Mouse (Mus musculus) activated CD4-positive, CD25-positive, alpha-beta regulatory T cell, adult 4 months (primary cell): Measurements from ENCODE around the gene Il12rb1. TPM values are rescaled to one million over a fixed set of nuclear protein-coding genes. Genes with fewer than 3 reads are reported as not detected.

Experiments used
- ATAC-seq: one replicate; pipeline ENCODE4 v1.8.0; 2017
- polyA plus RNA-seq, 2 experiments: library from polyadenylated mRNA; unstranded; fragments of 100-300 nt; shearing (Covaris generic); gene quantifications; one replicate each; pipeline ENCODE4 v1.2.1; 2017

The Il12rb1 gene
- polyA plus RNA-seq, 2 experiments from 2014 or later = 16.5 to 29.5 TPM

- no peak for ATAC-seq
Measured at GRCm38 (mm10) chr8:70853863-70854262, 45.6 kb downstream of the Il12rb1 start.

GRCm38 (mm10) chr8:70856028-70856427 is 47.8 kb downstream of the Il12rb1 start:
- no peak for ATAC-seq

GRCm38 (mm10) chr8:70856541-70857197 is 48.4 kb downstream of the Il12rb1 start:
- ATAC-seq = no peak

- ATAC-seq = no peak
Measured at GRCm38 (mm10) chr8:70857516-70857915, 49.3 kb downstream of the Il12rb1 start.

- no peak for ATAC-seq
Measured at GRCm38 (mm10) chr8:70862824-70863641, 54.8 kb downstream of the Il12rb1 start, which contains the start of gene Kcnn1. Gene Kcnn1, minus strand, starts transcription at chr8:70863258.

GRCm38 (mm10) chr8:70863956-70864711 is 55.9 kb downstream of the Il12rb1 start:
- ATAC-seq = no peak

GRCm38 (mm10) chr8:70864712-70865221 is 56.5 kb downstream of the Il12rb1 start:
- no peak for ATAC-seq

GRCm38 (mm10) chr8:70865350-70866000 is 57.2 kb downstream of the Il12rb1 start:
- ATAC-seq = peak; percentile 81

GRCm38 (mm10) chr8:70866001-70866520 is 57.8 kb downstream of the Il12rb1 start:
- ATAC-seq = no peak

- no peak for ATAC-seq
Measured at GRCm38 (mm10) chr8:70866566-70866965, 58.3 kb downstream of the Il12rb1 start.

- ATAC-seq = no peak
Measured at GRCm38 (mm10) chr8:70868559-70869198, 60.4 kb downstream of the Il12rb1 start.

- ATAC-seq = no peak
Measured at GRCm38 (mm10) chr8:70869199-70869571, 60.9 kb downstream of the Il12rb1 start.

GRCm38 (mm10) chr8:70869601-70870041 is 61.4 kb downstream of the Il12rb1 start:
- no peak for ATAC-seq

Other genes starting within 250 kb of the Il12rb1 start
- 10 to 100 TPM; 19.3 to 44.6 TPM for gene Isyna1, start 214.1 kb upstream of the Il12rb1 start, polyA plus RNA-seq
- 10 to 100 TPM; 15.8 to 17.7 TPM for gene Ssbp4, start 199.6 kb upstream of the Il12rb1 start, polyA plus RNA-seq
- 1 to 10 TPM in 1 of 2 experiments, under 1 TPM in 1; 0.54 to 1.0 TPM for gene Lrrc25, start 192.3 kb upstream of the Il12rb1 start, polyA plus RNA-seq
- gene Gdf15, start 176.0 kb upstream of the Il12rb1 start, polyA plus RNA-seq = not detected
- gene Pgpep1, start 148.1 kb upstream of the Il12rb1 start, polyA plus RNA-seq = 1 to 10 TPM; 7.1 to 7.4 TPM
- gene Lsm4, start 135.2 kb upstream of the Il12rb1 start, polyA plus RNA-seq = 100 to 1,000 TPM; 115 to 120 TPM
- 10 to 100 TPM; 12.5 to 20.0 TPM for gene Jund, start 109.5 kb upstream of the Il12rb1 start, polyA plus RNA-seq
- not detected for gene Iqcn, start 105.0 kb upstream of the Il12rb1 start, polyA plus RNA-seq
- gene Gm3336, start 89.9 kb upstream of the Il12rb1 start, polyA plus RNA-seq = not detected
- gene Pde4c, start 84.7 kb upstream of the Il12rb1 start, polyA plus RNA-seq = under 1 TPM; 0.47 to 0.95 TPM
- gene Rab3a, start 53.8 kb upstream of the Il12rb1 start, polyA plus RNA-seq = 1 to 10 TPM; 3.8 to 5.4 TPM
- 10 to 100 TPM; 35.6 to 41.7 TPM for gene Mpv17l2, start 47.5 kb upstream of the Il12rb1 start, polyA plus RNA-seq
- 1 to 10 TPM; 3.9 to 5.1 TPM for gene Pik3r2, start 31.7 kb upstream of the Il12rb1 start, polyA plus RNA-seq
- gene Mast3, start 3.4 kb upstream of the Il12rb1 start, polyA plus RNA-seq = 10 to 100 TPM; 19.0 to 19.4 TPM
- 1 to 10 TPM; 3.0 to 6.7 TPM for gene Arrdc2, start 31.3 kb downstream of the Il12rb1 start, polyA plus RNA-seq
- not detected for gene Kcnn1, start 54.8 kb downstream of the Il12rb1 start, polyA plus RNA-seq
- gene Ccdc124, start 65.5 kb downstream of the Il12rb1 start, polyA plus RNA-seq = 100 to 1,000 TPM in 1 of 2 experiments, 10 to 100 TPM in 1; 75.7 to 106 TPM
- gene Slc5a5, start 84.3 kb downstream of the Il12rb1 start, polyA plus RNA-seq = not detected
- over 10,000 TPM; 10,302 to 10,714 TPM for gene Rpl18a, start 89.0 kb downstream of the Il12rb1 start, polyA plus RNA-seq
- 10 to 100 TPM; 13.5 to 17.4 TPM for gene Map1s, start 97.5 kb downstream of the Il12rb1 start, polyA plus RNA-seq